Mouse (Mus musculus) large intestine, adult 2 months (tissue): ENCODE measurements at regions not wholly inside any gene's neighbourhood (a gene's known extent, or its start where the extent isn't known, plus 50 kb on each side); places are given as distances from the start of the nearest gene placed in this dataset.

Source experiments
- DNase-seq: peaks from one replicate; pipeline ENCODE4 v3.0.0-alpha.2; 2012; ENCODE audit warnings: low read depth, low spot score
- WGBS: fragments of 180-500 bp; shearing (Covaris S2); methylation state at CpG from one replicate; pipeline ENCODE4 v1.1.7; 2018; 5-methylcytosine and 5-hydroxymethylcytosine counted together

- WGBS: 50% methylated on average over 9 of the region's 9 CpGs
- DNase-seq: no peak
Observed at GRCm38 (mm10) chr3:149110831-149111230, 120.5 kb upstream of the Adgrl2 start.

- DNase-seq: no peak
- WGBS: 42% methylated on average over 13 of the region's 13 CpGs
Observed at GRCm38 (mm10) chr3:149105709-149106450, 115.5 kb upstream of the Adgrl2 start.

- WGBS: 76% methylated on average over 4 of the region's 4 CpGs
- DNase-seq: no peak
Observed at GRCm38 (mm10) chr3:149105181-149105580, 114.8 kb upstream of the Adgrl2 start.

GRCm38 (mm10) chr3:149104080-149104479, 113.7 kb upstream of the Adgrl2 start:
- DNase-seq: no peak
- 90% methylated on average over 6 of the region's 6 CpGs for WGBS

- 90% methylated on average over 3 of the region's 3 CpGs for WGBS
- no peak for DNase-seq
Observed at GRCm38 (mm10) chr3:149103469-149103868, 113.1 kb upstream of the Adgrl2 start.

GRCm38 (mm10) chr3:149102846-149103245, 112.5 kb upstream of the Adgrl2 start:
- no peak for DNase-seq
- 82% methylated on average over 8 of the region's 8 CpGs for WGBS

GRCm38 (mm10) chr3:149101785-149102184, 111.4 kb upstream of the Adgrl2 start:
- WGBS: 87% methylated on average over 10 of the region's 10 CpGs
- no peak for DNase-seq

- 52% methylated on average over 4 of the region's 4 CpGs for WGBS
- no peak for DNase-seq
Observed at GRCm38 (mm10) chr3:149098764-149099163, 108.4 kb upstream of the Adgrl2 start.

GRCm38 (mm10) chr3:149097026-149097425, 106.7 kb upstream of the Adgrl2 start:
- WGBS: 87% methylated on average over 4 of the region's 4 CpGs
- DNase-seq: no peak

GRCm38 (mm10) chr3:149092649-149093048, 102.3 kb upstream of the Adgrl2 start:
- DNase-seq: no peak
- WGBS: 47% methylated on average over 5 of the region's 5 CpGs

- 80% methylated on average over 5 of the region's 5 CpGs for WGBS
- DNase-seq: no peak
Observed at GRCm38 (mm10) chr3:149090103-149090502, 99.7 kb upstream of the Adgrl2 start.

GRCm38 (mm10) chr3:149088621-149089128, 98.3 kb upstream of the Adgrl2 start:
- WGBS: 20% methylated on average over 16 of the region's 16 CpGs
- DNase-seq: no peak

- 40% methylated on average over 8 of the region's 8 CpGs for WGBS
- DNase-seq: no peak
Observed at GRCm38 (mm10) chr3:149087488-149087887, 97.1 kb upstream of the Adgrl2 start.

- no peak for DNase-seq
- WGBS: 20% methylated on average over 5 of the region's 5 CpGs
Observed at GRCm38 (mm10) chr3:149086704-149087103, 96.3 kb upstream of the Adgrl2 start.

- 72% methylated on average over 3 of the region's 3 CpGs for WGBS
- DNase-seq: no peak
Observed at GRCm38 (mm10) chr3:149086086-149086485, 95.7 kb upstream of the Adgrl2 start.

GRCm38 (mm10) chr3:149084861-149085598, 94.7 kb upstream of the Adgrl2 start:
- DNase-seq: no peak
- WGBS: 75% methylated on average over 10 of the region's 10 CpGs

GRCm38 (mm10) chr3:149083391-149083790, 93.0 kb upstream of the Adgrl2 start:
- 26% methylated on average over 11 of the region's 11 CpGs for WGBS
- no peak for DNase-seq

GRCm38 (mm10) chr3:149078881-149079280, 88.5 kb upstream of the Adgrl2 start:
- 56% methylated on average over 4 of the region's 4 CpGs for WGBS
- no peak for DNase-seq

- WGBS: 28% methylated on average over 21 of the region's 21 CpGs
- DNase-seq: no peak
Observed at GRCm38 (mm10) chr3:149076928-149077551, 86.7 kb upstream of the Adgrl2 start.

- no peak for DNase-seq
- 69% methylated on average over 5 of the region's 5 CpGs for WGBS
Observed at GRCm38 (mm10) chr3:149075488-149075851, 85.1 kb upstream of the Adgrl2 start.
